Mouse (Mus musculus) hindbrain, embryonic 12.5 days (tissue): ENCODE data around the gene Gm5767. TPM values are rescaled to one million over a fixed set of nuclear protein-coding genes. Genes with fewer than 3 reads are reported as not detected.
A peak's percentile ranks its signal among the peaks of the same experiment; 100 is the strongest.

Source experiments
- ATAC-seq: fragments of 200-750 bp; cut with Nextera tagmentation; 2 replicates; pipeline ENCODE4 v1.8.0; 2017; ENCODE audit warnings: moderate TSS enrichment; ENCODE audit not compliant: low FRiP score
- H3K27ac ChIP-seq: fragments of 300-500 bp; sonication (generic); 2 replicates; pipeline ENCODE4 v1.5.1; 2016; ENCODE audit warnings: mild to moderate bottlenecking
- H3K27me3 ChIP-seq: fragments of 300-500 bp; sonication (generic); 2 replicates; pipeline ENCODE4 v1.6.1; 2016; ENCODE audit warnings: mild to moderate bottlenecking
- H3K36me3 ChIP-seq: fragments of 300-500 bp; sonication (generic); 2 replicates; pipeline ENCODE4 v1.6.1; 2016; ENCODE audit warnings: mild to moderate bottlenecking
- H3K4me1 ChIP-seq: fragments of 300-500 bp; sonication (generic); 2 replicates; pipeline ENCODE4 v1.6.1; 2016
- H3K4me2 ChIP-seq: fragments of 300-500 bp; sonication (generic); replicated peaks from 2 replicates; pipeline ENCODE4 v1.6.1; 2016; ENCODE audit warnings: mild to moderate bottlenecking
- H3K4me3 ChIP-seq: fragments of 300-500 bp; sonication (generic); 2 replicates; pipeline ENCODE4 v1.5.1; 2016; ENCODE audit warnings: mild to moderate bottlenecking
- H3K9ac ChIP-seq: fragments of 300-500 bp; sonication (generic); 2 replicates; pipeline ENCODE4 v1.6.1; 2016; ENCODE audit warnings: mild to moderate bottlenecking, moderate library complexity
- H3K9me3 ChIP-seq: fragments of 300-500 bp; sonication (generic); replicated peaks from 2 replicates; pipeline ENCODE4 v1.6.1; 2016; ENCODE audit warnings: mild to moderate bottlenecking
- WGBS: fragments of 180-500 bp; shearing (Covaris S2); methylation state at CpG from one replicate; pipeline ENCODE4 v1.1.7; 2016; 5-methylcytosine and 5-hydroxymethylcytosine counted together
- polyA plus RNA-seq: library from polyadenylated mRNA; unstranded; fragments of >200 nt; fragmentation: Nextera tagmentation; extraction: Ambion mirVana; gene quantifications from 2 replicates; pipeline ENCODE4 v1.2.1, GENCODE M21; 2016

Gm5767 gene
- not detected in 2 replicates for polyA plus RNA-seq

DNA sequence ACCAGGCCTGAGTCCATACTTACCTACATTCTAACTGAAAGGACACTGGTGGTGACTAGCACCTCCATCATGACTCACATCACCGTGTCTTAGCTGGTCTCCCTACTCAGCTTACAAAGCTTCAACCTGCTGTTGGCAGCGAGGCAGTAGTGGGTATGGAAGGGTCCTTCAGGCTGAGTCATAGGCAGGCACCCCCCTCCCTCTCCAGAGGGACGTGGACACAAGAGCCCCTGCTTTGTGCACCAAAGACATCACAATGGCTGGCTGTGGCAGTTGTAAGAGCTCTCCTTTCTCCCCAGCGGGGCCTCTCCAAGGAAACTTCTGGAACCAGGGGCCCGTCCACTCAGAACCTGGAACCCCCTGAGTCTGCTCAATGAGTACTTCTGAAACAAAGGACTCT, at the start of gene Gm5767:
Gene Gm5767 (plus strand): TSS at position 301 of the 400 bp plus-strand sequence.
- H3K4me1 ChIP-seq: no peaks in the 10 kb centered on the region
- H3K4me3 ChIP-seq: no peak within 1 kb of the TSS
- H3K27ac ChIP-seq: no peak within 1 kb of the TSS
- 86% methylated on average over 5 of the region's 5 CpGs for WGBS
- no peaks in the 10 kb centered on the region for H3K9me3 ChIP-seq
- no peaks in the 10 kb centered on the region for H3K27me3 ChIP-seq
- no peak within 1 kb of the TSS for H3K9ac ChIP-seq
- ATAC-seq: no peak
- H3K36me3 ChIP-seq: no peaks in the 10 kb centered on the region; the same call in 1 of the 2 replicates
- no peak within 1 kb of the TSS for H3K4me2 ChIP-seq

GRCm38 (mm10) chr16:8631428-8631827, 49.1 kb upstream of the Gm5767 start:
- WGBS: 90% methylated on average over 5 of the region's 5 CpGs
- no peak overlapping the region for H3K27ac ChIP-seq
- peaks cover 13% of the 10 kb centered on the region for H3K4me1 ChIP-seq
- no peaks in the 10 kb centered on the region for H3K27me3 ChIP-seq
- ATAC-seq: no peak
- no peak overlapping the region for H3K4me3 ChIP-seq
- H3K4me2 ChIP-seq: no peak overlapping the region
- H3K36me3 ChIP-seq: peaks cover 17% of the 10 kb centered on the region
- H3K9me3 ChIP-seq: no peaks in the 10 kb centered on the region
- H3K9ac ChIP-seq: no peak overlapping the region

GRCm38 (mm10) chr16:8636867-8637216, 43.7 kb upstream of the Gm5767 start:
- no peaks in the 10 kb centered on the region for H3K9me3 ChIP-seq
- peak overlapping the region; percentile 85 for H3K4me2 ChIP-seq
- 1% methylated on average over 13 of the region's 13 CpGs for WGBS
- peaks cover 23% of the 10 kb centered on the region for H3K36me3 ChIP-seq
- H3K9ac ChIP-seq: peak overlapping the region; percentile 85
- peak; percentile 11 for ATAC-seq
- H3K4me1 ChIP-seq: peaks cover 26% of the 10 kb centered on the region
- peak overlapping the region; percentile 86 for H3K27ac ChIP-seq
- H3K4me3 ChIP-seq: peak overlapping the region; percentile 82
- H3K27me3 ChIP-seq: no peaks in the 10 kb centered on the region

DNA sequence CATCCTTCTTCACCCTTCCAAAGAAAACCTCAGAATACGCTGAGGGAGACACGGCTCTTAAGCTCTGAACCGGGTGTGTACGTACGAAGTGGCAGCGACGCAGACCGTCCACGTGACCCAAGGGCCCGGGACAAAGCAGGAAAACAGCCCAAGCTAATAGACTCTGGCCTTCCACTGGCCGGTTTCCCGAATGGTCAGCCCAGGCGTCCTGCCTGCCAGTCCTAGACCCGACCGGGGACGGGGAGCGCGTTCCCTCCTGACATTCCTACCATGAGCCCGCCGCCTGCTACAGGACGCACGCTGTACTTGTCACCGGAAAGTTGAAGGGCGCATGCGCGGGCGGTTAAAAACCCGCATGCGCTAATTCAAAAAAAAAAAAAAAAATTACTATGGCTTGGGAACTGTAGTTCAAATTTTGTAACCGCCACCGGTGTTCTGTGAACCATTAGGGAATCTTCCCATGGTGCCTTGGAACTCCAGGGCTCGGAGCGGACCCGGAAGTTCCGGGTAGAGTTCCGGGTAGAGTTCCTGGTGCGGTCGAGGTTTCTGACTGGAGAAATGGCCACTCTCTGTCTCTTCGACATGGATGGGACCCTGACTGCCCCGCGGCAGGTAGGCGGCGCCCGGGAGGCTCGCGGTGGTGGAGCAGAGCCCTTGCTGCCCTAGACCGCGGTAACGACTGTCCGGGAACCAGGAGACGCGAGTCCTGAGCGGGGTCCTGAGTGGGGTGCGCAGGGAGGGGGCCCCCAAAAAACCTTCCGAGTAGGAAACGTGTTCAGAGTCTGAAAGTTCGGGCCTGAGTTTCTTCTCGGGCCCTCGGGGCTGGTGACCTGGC, 43.1 kb upstream of the Gm5767 start, which contains the start of the genes Pmm2 and Tmem186:
Gene Pmm2 (plus strand): TSS at position 458 of the 835 bp plus-strand sequence.
Gene Tmem186 (minus strand): TSS at position 496 of the 835 bp plus-strand sequence.
- Histone ChIP-seq H3K9me3 (no peaks in the 10 kb centered on the region), H3K36me3 (peaks cover 22% of the 10 kb centered on the region), H3K27ac (peak within 1 kb of the TSS; percentile 86), H3K4me3 (peak within 1 kb of the TSS; percentile 82), H3K9ac (peak within 1 kb of the TSS; percentile 85), H3K4me2 (peak within 1 kb of the TSS; percentile 85), H3K4me1 (peaks cover 26% of the 10 kb centered on the region), H3K27me3 (no peaks in the 10 kb centered on the region)
- under 1% methylated on average over 59 of the region's 59 CpGs for WGBS
- peak; percentile 92 for ATAC-seq

DNA sequence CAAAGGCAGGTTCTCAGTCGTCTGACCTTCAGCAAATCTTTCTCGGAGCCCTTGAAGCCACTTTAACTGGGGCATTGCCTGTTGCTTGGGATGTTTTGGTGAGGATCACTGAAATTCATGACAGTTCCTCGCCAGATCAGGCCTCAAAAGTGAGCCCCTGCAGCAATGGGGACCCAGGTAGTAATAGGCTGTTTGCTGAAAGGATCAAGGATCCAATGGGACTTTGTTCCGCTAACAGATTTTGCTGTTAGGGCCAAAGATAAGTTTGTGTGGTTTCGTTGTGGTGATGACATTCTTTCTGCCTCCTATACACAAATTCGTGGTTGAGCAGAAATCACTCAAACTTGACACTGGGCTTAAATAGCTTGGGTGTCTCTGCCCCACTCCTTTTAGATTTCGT, 42.4 kb upstream of the Gm5767 start:
- Histone ChIP-seq H3K27me3 (no peaks in the 10 kb centered on the region), H3K36me3 (peaks cover 24% of the 10 kb centered on the region), H3K9ac (peak overlapping the region; percentile 85), H3K4me1 (peaks cover 26% of the 10 kb centered on the region), H3K27ac (no peak overlapping the region), H3K4me2 (peak overlapping the region; percentile 85), H3K4me3 (peak overlapping the region; percentile 82), H3K9me3 (no peaks in the 10 kb centered on the region)
- 48% methylated on average over 7 of the region's 7 CpGs for WGBS
- no peak for ATAC-seq

DNA sequence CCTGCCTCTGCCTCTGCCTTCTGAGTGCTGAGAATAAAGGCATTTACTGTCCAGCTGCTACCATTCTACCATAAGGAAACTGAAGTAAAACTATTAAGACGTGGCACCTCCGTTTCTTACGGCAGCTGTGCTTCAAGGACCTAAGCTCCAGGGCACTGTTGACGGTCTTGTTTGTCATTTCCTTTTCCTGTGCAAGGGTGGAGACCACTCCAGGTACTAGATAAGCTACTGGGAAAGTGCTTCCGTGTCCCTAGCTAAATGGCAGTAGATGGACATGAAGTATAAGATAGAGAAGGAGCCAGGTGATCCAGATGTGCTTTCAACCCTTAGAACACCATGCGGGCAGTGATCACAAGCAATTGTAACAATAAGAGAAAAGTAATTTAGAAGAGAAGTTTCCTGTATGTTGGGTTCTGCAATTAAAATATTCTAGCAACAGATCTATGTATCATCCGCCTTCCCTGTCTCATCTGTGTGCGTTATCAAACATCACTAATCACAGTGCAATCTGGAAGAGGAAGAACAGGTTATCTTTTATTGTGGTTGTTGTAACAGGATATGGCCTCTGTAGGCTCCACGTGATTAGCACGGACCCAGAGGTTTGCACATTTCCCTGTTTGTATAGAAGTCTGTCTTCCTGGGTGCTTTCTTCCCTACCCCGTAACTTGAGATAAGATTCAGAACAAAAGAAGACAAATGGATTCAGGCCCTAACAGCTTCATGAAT, 40.9 kb upstream of the Gm5767 start:
- ATAC-seq: no peak
- Histone ChIP-seq H3K27me3 (no peaks in the 10 kb centered on the region), H3K9me3 (no peaks in the 10 kb centered on the region), H3K27ac (no peak overlapping the region), H3K4me2 (no peak overlapping the region), H3K9ac (no peak overlapping the region), H3K4me1 (peaks cover 26% of the 10 kb centered on the region), H3K36me3 (peaks cover 37% of the 10 kb centered on the region), H3K4me3 (no peak overlapping the region)
- 88% methylated on average over 11 of the region's 11 CpGs for WGBS

- H3K4me3 ChIP-seq: no peak overlapping the region
- no peaks in the 10 kb centered on the region for H3K27me3 ChIP-seq
- peaks cover under 1% of the 10 kb centered on the region for H3K4me1 ChIP-seq
- H3K9ac ChIP-seq: no peak overlapping the region
- WGBS: 84% methylated on average over 2 of the region's 2 CpGs
- no peak overlapping the region for H3K27ac ChIP-seq
- no peak overlapping the region for H3K4me2 ChIP-seq
- peaks cover 65% of the 10 kb centered on the region for H3K36me3 ChIP-seq
- no peak for ATAC-seq
- H3K9me3 ChIP-seq: no peaks in the 10 kb centered on the region
These were observed 36.7 kb upstream of the Gm5767 start for GRCm38 (mm10) chr16:8643855-8644254.

GRCm38 (mm10) chr16:8645546-8645945, 35.0 kb upstream of the Gm5767 start:
- Histone ChIP-seq H3K9ac (no peak overlapping the region), H3K4me3 (no peak overlapping the region), H3K27me3 (no peaks in the 10 kb centered on the region), H3K9me3 (no peaks in the 10 kb centered on the region), H3K36me3 (peaks cover 79% of the 10 kb centered on the region), H3K4me2 (no peak overlapping the region), H3K27ac (no peak overlapping the region), H3K4me1 (no peaks in the 10 kb centered on the region)
- no peak for ATAC-seq
- WGBS: 89% methylated on average over 6 of the region's 6 CpGs

DNA sequence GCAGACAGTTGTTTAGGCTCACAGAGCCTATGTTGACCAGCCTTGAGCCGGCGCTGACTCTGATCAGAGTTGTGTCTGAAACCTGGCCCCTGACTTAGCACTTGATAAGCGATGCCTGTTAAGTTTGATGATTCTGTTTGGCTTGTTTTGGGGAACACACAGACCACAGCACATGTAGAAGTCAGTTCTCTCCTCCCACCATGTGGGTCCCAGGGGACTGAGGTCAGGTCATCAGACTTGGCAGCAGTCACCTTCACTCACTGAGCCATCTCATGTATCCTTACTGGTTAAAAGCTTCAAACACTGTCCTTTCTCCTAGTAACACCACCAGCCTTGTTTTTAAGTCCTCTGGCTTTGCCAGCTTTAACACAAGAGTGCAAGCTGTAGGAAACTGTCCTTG, 30.6 kb upstream of the Gm5767 start:
- no peak for ATAC-seq
- Histone ChIP-seq H3K36me3 (peaks cover 84% of the 10 kb centered on the region), H3K9me3 (no peaks in the 10 kb centered on the region), H3K9ac (no peak overlapping the region), H3K27ac (no peak overlapping the region), H3K4me1 (no peaks in the 10 kb centered on the region), H3K4me3 (no peak overlapping the region), H3K4me2 (no peak overlapping the region), H3K27me3 (no peaks in the 10 kb centered on the region)
- 97% methylated on average over 3 of the region's 3 CpGs for WGBS

DNA sequence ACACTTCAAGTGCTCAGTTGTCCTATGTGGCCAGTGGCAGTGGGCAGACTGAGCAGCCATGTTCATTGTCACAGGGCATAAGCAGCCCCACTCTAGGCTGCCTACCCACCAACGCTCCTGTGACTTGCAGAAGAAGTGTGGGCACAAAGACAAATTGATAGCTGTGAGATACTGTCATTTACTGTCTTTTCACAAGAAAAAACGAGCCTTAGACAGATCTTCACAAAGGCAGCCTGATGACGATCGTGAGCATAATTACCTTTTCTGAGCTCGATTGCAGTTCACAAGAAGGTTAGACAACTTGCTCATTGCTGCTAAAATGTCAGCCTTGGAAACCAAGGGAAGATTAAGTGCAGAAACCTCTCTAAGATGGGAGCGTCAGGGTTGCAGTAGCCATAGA, 25.5 kb upstream of the Gm5767 start:
- no peak overlapping the region for H3K4me3 ChIP-seq
- ATAC-seq: no peak
- 87% methylated on average over 6 of the region's 6 CpGs for WGBS
- no peaks in the 10 kb centered on the region for H3K4me1 ChIP-seq
- H3K27me3 ChIP-seq: no peaks in the 10 kb centered on the region
- no peak overlapping the region for H3K4me2 ChIP-seq
- peaks cover 65% of the 10 kb centered on the region for H3K36me3 ChIP-seq
- H3K9ac ChIP-seq: no peak overlapping the region
- no peaks in the 10 kb centered on the region for H3K9me3 ChIP-seq
- no peak overlapping the region for H3K27ac ChIP-seq

GRCm38 (mm10) chr16:8655599-8655998, 25.0 kb upstream of the Gm5767 start:
- Histone ChIP-seq H3K4me3 (no peak overlapping the region), H3K4me2 (no peak overlapping the region), H3K36me3 (peaks cover 68% of the 10 kb centered on the region), H3K4me1 (no peaks in the 10 kb centered on the region), H3K9ac (no peak overlapping the region), H3K27ac (no peak overlapping the region), H3K27me3 (no peaks in the 10 kb centered on the region), H3K9me3 (no peaks in the 10 kb centered on the region)
- WGBS: 86% methylated on average over 9 of the region's 9 CpGs
- ATAC-seq: no peak

- peaks cover 66% of the 10 kb centered on the region for H3K36me3 ChIP-seq
- no peak for ATAC-seq
- 81% methylated on average over 2 of the region's 2 CpGs for WGBS
These were observed 24.3 kb upstream of the Gm5767 start for GRCm38 (mm10) chr16:8656256-8656655.

More at GRCm38 (mm10) chr16:8656256-8656655, 24.3 kb upstream of the Gm5767 start:
- Histone ChIP-seq H3K9me3 (no peaks in the 10 kb centered on the region), H3K27ac (no peak overlapping the region), H3K4me2 (no peak overlapping the region), H3K4me1 (no peaks in the 10 kb centered on the region), H3K4me3 (no peak overlapping the region), H3K9ac (no peak overlapping the region), H3K27me3 (no peaks in the 10 kb centered on the region)
